Mouse (Mus musculus) megakaryocyte, embryonic 14.5 days (primary cell): ENCODE results near the gene Pcdh9.

Source experiments
- FLI1 ChIP-seq: IDR thresholded peaks from 2 replicates; pipeline ENCODE4 v1.6.1; 2012; ENCODE audit warnings: low read length, inconsistent platforms, mixed read lengths
- GATA1 ChIP-seq: IDR thresholded peaks from 3 replicates; pipeline ENCODE4 v1.6.1; 2012; ENCODE audit warnings: mixed read lengths, low read length, inconsistent platforms, borderline replicate concordance

- TF ChIP-seq GATA1: no peak
- TF ChIP-seq FLI1: no peak
These were observed 880 bp upstream of the Pcdh9 start for GRCm38 (mm10) chr14:93891371-93891746.
